Mouse (Mus musculus): ENCODE measurements at regions not wholly inside any gene's neighbourhood (a gene's known extent, or its start where the extent isn't known, plus 50 kb on each side); places are given as distances from the start of the nearest gene placed in this dataset.

DNA sequence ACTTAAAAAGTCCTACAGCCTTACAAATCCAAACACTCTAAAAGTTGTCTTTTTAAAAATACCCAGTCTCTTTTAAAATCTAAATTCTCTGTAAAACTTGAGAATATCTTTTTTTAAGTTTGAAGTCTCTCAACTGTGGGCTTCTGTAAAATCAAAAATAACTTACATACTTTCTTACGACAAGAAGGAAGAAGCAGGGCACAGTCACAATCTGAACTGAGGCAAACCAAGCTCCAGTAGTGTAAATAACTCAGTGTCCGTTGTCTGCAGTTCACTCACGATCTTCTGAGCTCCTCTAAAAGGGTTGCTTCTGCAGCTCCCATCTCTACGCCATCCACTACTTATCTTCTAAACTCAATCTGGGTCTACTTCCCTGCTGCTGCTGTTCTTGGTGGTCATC is 512.5 kb downstream of the Pdcd6ip start:
- 87% methylated on average over 4 of the region's 4 CpGs for WGBS

DNA sequence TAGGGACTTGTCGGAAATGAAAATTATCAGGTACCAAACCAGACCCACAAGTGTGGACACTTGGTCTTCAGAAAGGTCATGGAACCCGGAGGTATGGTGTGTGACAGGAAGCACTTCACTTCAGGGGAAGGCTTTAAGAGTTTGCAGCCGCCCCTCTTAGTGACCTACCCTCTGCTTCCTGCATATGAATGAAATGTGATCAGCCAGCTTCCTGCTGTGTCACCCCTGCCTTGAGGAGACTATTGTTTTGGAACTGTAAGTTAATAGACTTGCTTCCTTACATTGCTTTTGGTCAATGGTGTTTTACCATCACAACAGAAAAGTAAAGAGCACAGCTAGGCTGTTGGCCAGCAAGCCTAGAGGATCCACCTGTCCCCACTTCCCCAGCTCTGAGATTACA is 515.3 kb downstream of the Pdcd6ip start:
- 75% methylated on average over 3 of the region's 3 CpGs for WGBS
- ATAC-seq, result no peak

More for the DNA sequence above, 512.5 kb downstream of the Pdcd6ip start:
- H3K27me3 ChIP-seq, result no peaks in the 10 kb centered on the region
- H3K4me3 ChIP-seq, result no peak overlapping the region
- ATAC-seq, result no peak
- no peaks in the 10 kb centered on the region for H3K4me1 ChIP-seq
- H3K4me2 ChIP-seq, result no peak overlapping the region
- no peaks in the 10 kb centered on the region for H3K36me3 ChIP-seq (ENCODE audit: poor library complexity, severe bottlenecking)
- H3K9ac ChIP-seq, result no peak overlapping the region
- no peak overlapping the region for H3K27ac ChIP-seq
- no peaks in the 10 kb centered on the region for H3K9me3 ChIP-seq (replicated peaks)

DNA sequence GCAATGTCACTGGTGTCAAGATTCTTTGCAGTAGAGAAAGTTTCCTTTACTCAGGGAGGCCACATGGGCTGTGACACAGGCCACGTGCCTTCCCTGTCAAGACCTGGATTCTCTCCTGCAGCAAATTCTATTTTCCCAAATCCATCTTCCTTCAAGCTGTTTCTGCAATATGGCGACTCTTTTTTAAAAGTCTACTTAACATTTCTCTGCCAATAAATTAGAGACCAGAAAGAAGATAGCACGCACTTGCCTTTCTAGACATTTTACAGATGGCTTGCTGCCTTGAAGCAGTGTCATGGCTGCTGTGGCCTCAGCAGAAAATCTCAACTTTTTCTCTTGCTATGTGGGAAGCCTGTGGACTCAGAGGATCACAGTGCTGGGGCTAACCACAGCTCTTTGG is 516.9 kb downstream of the Pdcd6ip start:
- H3K9ac ChIP-seq, result no peak overlapping the region
- no peaks in the 10 kb centered on the region for H3K27me3 ChIP-seq
- peaks cover 3% of the 10 kb centered on the region; the same call in 1 of the 2 replicates for H3K4me1 ChIP-seq
- no peak overlapping the region for H3K4me2 ChIP-seq
- no peaks in the 10 kb centered on the region for H3K36me3 ChIP-seq (ENCODE audit: poor library complexity, severe bottlenecking)
- H3K27ac ChIP-seq, result no peak overlapping the region
- 83% methylated on average over 3 of the region's 3 CpGs for WGBS
- H3K4me3 ChIP-seq, result no peak overlapping the region
- H3K9me3 ChIP-seq (replicated peaks), result no peaks in the 10 kb centered on the region
- no peak for ATAC-seq

More for the DNA sequence above, 515.3 kb downstream of the Pdcd6ip start:
- H3K9ac ChIP-seq, result no peak overlapping the region
- H3K4me2 ChIP-seq, result no peak overlapping the region
- no peak overlapping the region for H3K27ac ChIP-seq
- H3K4me3 ChIP-seq, result no peak overlapping the region
- no peaks in the 10 kb centered on the region for H3K36me3 ChIP-seq (ENCODE audit: poor library complexity, severe bottlenecking)
- H3K27me3 ChIP-seq, result no peaks in the 10 kb centered on the region
- H3K4me1 ChIP-seq, result no peaks in the 10 kb centered on the region
- H3K9me3 ChIP-seq (replicated peaks), result no peaks in the 10 kb centered on the region

DNA sequence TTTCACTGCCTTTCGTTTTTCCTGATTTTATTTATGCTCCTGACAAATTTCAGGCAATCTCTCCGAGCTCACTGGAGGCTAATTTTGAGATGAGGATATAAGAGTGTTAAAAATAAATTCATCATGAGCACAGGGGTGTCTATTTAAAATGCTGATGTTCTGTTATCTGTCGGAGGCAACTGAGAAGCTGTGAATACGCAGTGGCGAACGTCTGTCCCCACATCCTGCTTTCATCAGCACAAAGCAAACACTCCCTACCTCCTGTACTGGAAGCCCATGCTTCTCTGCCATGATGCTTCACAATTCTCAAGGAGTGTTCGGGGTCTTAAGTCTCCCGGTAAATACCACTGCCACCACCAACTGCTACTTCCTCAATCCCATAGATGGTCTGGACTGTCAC is 526.9 kb downstream of the Pdcd6ip start:
- no peaks in the 10 kb centered on the region for H3K27me3 ChIP-seq
- no peak overlapping the region for H3K4me3 ChIP-seq
- H3K4me1 ChIP-seq, result peaks cover 14% of the 10 kb centered on the region
- no peak overlapping the region for H3K4me2 ChIP-seq
- H3K9ac ChIP-seq, result no peak overlapping the region
- no peak for ATAC-seq
- no peak overlapping the region for H3K27ac ChIP-seq
- WGBS, result 87% methylated on average over 8 of the region's 8 CpGs
- H3K9me3 ChIP-seq (replicated peaks), result no peaks in the 10 kb centered on the region
- H3K36me3 ChIP-seq (ENCODE audit: poor library complexity, severe bottlenecking), result no peaks in the 10 kb centered on the region

DNA sequence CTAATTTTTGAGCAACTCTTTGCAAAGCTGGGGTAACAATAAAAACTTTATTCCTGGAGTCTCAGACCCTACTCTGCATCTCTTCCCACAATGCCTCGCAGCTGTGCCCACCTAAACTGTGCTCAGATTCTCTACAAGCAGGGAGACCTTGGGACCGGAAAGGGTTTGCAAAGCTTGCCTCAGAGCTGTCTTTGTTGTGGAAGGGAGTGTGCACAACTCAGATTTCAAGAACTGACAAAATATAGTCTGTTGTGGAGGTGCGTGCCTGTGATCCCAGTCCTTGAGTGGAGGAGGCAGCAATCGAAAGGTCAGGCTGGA is 530.2 kb downstream of the Pdcd6ip start:
- Histone ChIP-seq H3K9me3 (replicated peaks) (no peaks in the 10 kb centered on the region), H3K27me3 (no peaks in the 10 kb centered on the region), H3K9ac (no peak overlapping the region), H3K4me1 (peaks cover 14% of the 10 kb centered on the region), H3K36me3 (ENCODE audit: poor library complexity, severe bottlenecking) (no peaks in the 10 kb centered on the region), H3K27ac (peak overlapping the region; percentile 86), H3K4me2 (peak overlapping the region; percentile 12; the same call in 1 of the 2 replicates), H3K4me3 (no peak overlapping the region)
- no peak for ATAC-seq
- 71% methylated on average over 4 of the region's 4 CpGs for WGBS

DNA sequence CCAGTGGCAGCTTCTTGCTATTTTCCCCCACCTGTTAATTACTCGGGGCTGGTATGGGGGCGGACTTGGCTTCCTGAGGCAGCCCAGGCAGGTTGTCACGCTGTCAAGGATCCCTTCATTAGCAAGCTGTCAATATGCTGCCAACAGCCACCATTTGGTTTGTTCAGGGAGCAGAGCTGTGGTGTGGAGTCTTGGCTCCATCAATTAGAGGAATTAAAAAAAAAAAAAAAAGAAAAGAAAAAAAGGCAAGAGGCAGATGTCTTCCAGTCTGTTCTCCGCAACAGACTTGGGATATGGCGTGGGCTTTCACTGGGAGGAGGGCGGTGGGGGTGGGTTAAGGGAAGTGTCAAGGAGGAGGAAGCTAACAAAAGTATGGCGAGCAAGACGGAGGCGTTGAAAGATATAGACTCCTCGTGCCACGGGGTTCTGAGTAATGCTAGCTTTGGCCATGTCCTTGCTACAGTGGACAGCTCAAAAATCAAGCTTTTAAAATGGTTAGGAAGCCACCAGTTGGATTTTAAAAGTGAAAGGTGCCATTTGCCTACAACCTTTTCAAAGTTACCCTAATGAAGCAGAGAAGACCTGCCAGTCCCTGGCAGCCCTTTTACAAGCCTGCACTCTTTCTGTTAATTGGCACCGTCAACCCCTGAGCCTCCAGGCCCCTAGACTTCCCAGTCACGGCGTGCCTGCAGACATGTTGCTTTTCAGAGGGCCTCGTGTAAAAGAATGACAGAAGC is 530.7 kb downstream of the Pdcd6ip start:
- ATAC-seq, result peak; percentile 97
- peaks cover 14% of the 10 kb centered on the region for H3K4me1 ChIP-seq
- peak overlapping the region; percentile 86 for H3K27ac ChIP-seq
- WGBS, result 35% methylated on average over 15 of the region's 15 CpGs
- no peak overlapping the region for H3K4me3 ChIP-seq
- H3K9me3 ChIP-seq (replicated peaks), result no peaks in the 10 kb centered on the region
- H3K9ac ChIP-seq, result no peak overlapping the region
- H3K4me2 ChIP-seq, result peak overlapping the region; percentile 12
- H3K36me3 ChIP-seq (ENCODE audit: poor library complexity, severe bottlenecking), result no peaks in the 10 kb centered on the region
- H3K27me3 ChIP-seq, result no peaks in the 10 kb centered on the region

DNA sequence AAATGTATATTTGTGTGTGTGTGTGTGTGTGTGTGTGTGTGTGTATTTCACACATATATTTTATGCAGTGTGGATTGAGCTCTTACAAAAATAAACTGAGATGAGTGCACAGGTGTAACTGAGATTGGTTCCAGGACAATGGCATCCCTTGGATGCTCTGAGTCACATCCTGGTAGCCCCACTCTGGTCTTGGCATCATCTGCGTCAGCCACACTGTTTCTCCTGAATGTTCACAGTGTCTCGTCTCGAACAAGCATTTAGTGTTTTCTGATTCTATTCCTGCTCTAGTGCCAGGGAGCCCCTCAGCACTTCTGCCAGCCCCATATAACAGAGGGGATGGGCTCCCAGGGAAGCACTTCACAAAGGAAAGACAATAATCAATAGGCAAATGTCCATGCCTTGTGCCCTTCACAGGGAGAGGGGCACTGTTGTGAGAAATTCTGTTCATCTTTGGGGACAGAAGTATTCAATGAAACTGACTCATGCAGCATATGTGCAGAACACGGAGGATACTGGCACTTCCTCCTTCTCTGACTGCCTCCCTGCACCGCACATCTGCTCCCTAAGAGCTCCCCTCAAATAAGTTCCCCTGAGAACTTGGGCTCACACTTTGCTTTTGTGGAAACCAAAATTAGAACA is 536.2 kb downstream of the Pdcd6ip start:
- 71% methylated on average over 5 of the region's 5 CpGs for WGBS
- H3K27me3 ChIP-seq, result no peaks in the 10 kb centered on the region
- H3K27ac ChIP-seq, result peak overlapping the region; percentile 58
- H3K4me2 ChIP-seq, result no peak overlapping the region
- H3K9me3 ChIP-seq (replicated peaks), result no peaks in the 10 kb centered on the region
- H3K4me1 ChIP-seq, result 0 out of 2 replicates have a peak, but pooled peaks cover 2% of the 10 kb centered on the region
- H3K4me3 ChIP-seq, result no peak overlapping the region
- ATAC-seq, result no peak
- no peaks in the 10 kb centered on the region for H3K36me3 ChIP-seq (ENCODE audit: poor library complexity, severe bottlenecking)
- no peak overlapping the region for H3K9ac ChIP-seq

DNA sequence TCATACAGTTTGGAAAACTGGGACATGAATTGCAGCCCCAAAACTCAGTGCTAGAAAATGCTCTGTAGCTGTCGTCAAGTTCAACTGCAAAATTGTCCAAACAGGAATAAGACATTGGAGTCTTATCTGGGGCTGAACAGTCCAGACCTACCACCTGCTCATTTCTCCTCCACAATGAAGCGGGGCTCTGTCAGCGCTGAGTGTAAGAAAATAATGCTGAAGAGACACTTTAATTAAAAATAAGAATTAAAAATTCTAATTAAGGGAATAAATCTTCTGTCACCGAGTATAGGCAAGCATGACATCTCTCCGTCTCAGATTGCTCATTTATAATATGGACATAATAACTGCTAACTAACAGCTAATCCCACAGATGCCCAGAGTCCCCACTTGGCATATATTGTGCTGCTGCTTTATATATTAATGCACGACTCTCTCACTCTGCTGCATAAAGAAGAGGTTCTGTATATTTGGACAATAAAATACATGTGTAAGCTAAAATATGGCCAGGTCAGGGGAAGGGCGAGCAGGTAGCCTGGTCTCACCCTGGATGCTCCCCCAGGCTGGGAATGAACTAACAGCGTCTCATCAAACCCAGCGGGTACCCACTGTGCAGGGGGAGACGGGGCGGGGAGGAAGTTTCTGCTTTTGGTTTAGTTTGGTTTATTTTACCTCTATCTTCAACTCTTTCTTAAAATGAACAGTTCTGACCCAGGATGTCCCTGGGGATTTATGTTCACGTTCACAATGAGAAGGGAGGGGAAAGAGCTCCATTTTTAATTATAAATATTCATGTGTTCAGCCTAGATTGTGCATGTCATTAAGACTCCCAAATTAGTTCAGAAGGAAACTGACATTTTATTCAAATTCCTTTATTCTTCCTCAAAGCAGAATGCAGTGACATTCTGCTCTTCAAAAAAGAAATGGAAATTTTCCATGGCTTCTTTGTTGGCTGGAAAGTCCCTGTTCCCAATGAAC is 544.9 kb downstream of the Pdcd6ip start:
- H3K9ac ChIP-seq, result no peak overlapping the region
- H3K4me2 ChIP-seq, result no peak overlapping the region; the same call in 1 of the 2 replicates
- 0 out of 2 replicates have a peak overlapping the region, but pooled peaks have one; percentile 12 for H3K27ac ChIP-seq
- no peaks in the 10 kb centered on the region for H3K9me3 ChIP-seq (replicated peaks)
- H3K27me3 ChIP-seq, result no peaks in the 10 kb centered on the region
- H3K4me3 ChIP-seq, result no peak overlapping the region
- peaks cover 16% of the 10 kb centered on the region for H3K4me1 ChIP-seq
- no peaks in the 10 kb centered on the region for H3K36me3 ChIP-seq (ENCODE audit: poor library complexity, severe bottlenecking)
- 49% methylated on average over 12 of the region's 12 CpGs for WGBS
- peak; percentile 76 for ATAC-seq

DNA sequence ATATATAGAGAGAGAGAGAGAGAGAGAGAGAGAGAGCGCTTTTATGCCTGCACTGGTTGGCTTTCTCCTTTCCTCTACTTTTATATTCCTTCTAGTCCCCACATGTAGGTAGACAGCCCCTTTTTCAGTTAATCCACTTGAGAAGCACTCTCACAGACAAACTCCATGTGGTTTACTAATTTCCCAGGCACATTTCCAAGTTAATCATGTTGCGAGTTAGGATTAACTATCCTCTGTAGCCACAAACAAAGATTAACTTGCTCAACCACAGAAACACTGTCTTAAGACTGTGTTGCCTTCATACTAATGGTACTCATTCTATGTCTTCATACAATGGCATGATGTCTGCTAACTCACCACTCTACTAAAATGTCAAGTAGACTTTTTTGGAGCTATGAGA is 548.0 kb downstream of the Pdcd6ip start:
- Histone ChIP-seq H3K9me3 (replicated peaks) (no peaks in the 10 kb centered on the region; the same call in 1 of the 2 replicates), H3K27me3 (no peaks in the 10 kb centered on the region), H3K9ac (no peak overlapping the region), H3K4me1 (peaks cover 16% of the 10 kb centered on the region), H3K4me2 (no peak overlapping the region), H3K36me3 (ENCODE audit: poor library complexity, severe bottlenecking) (no peaks in the 10 kb centered on the region), H3K4me3 (no peak overlapping the region), H3K27ac (no peak overlapping the region)
- WGBS, result 94% methylated on average over 2 of the region's 2 CpGs
- ATAC-seq, result no peak

DNA sequence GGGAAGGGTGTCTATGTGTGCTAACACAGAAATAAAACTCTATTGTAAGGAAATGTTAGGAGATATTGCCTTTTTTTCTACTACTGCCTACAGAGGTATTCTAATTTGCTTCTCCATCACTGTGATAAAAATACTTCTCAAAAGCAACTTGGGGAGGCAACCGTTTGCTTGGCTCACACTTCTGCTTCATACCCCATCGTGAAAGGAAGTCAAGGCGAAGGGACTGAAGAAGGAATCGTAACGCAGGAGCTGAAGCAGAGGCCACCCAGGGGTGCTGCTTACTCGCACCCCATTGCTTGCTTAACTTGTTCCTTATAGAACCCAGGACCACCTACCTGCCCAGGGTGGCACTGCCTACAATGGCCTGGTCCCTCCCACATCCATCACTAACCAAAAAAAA is 550.0 kb downstream of the Pdcd6ip start:
- 83% methylated on average over 6 of the region's 6 CpGs for WGBS
- Histone ChIP-seq H3K9ac (no peak overlapping the region), H3K27ac (peak overlapping the region; percentile 65), H3K27me3 (no peaks in the 10 kb centered on the region), H3K4me3 (no peak overlapping the region), H3K9me3 (replicated peaks) (no peaks in the 10 kb centered on the region; the same call in 1 of the 2 replicates), H3K4me1 (peaks cover 10% of the 10 kb centered on the region), H3K4me2 (no peak overlapping the region), H3K36me3 (ENCODE audit: poor library complexity, severe bottlenecking) (no peaks in the 10 kb centered on the region)
- ATAC-seq, result no peak

DNA sequence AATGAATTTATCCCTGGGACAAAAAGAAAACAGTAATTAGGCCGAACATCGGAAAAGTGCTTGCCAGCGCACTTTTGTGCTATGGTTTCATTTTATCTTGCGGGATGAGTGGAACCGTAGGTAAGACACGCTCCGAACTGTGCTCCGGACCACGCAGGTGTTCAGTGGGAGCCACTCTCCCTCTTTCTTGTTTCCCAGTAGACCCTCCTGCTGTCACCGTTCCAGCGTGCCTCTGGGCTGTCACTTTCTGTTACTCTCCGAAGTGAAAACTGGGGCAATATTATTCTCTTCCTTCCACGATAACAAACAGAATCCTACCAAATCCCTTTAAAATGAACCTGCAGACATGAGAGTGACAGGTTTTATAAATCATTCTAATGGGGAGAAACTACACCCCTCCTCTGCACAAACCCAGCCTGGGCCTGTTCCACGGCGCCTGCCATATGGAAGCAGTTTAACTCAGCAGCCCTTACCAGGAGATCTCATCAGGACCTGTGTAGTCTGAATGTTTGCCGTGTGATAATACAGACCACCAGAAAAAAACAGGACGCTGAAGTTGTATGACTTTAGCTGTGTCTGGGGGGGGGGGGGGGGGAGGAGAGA is 550.5 kb downstream of the Pdcd6ip start:
- Histone ChIP-seq H3K27me3 (no peaks in the 10 kb centered on the region), H3K9ac (no peak overlapping the region), H3K9me3 (replicated peaks) (no peaks in the 10 kb centered on the region; the same call in 1 of the 2 replicates), H3K36me3 (ENCODE audit: poor library complexity, severe bottlenecking) (no peaks in the 10 kb centered on the region), H3K27ac (peak overlapping the region; percentile 65), H3K4me1 (peaks cover 5% of the 10 kb centered on the region; the same call in 1 of the 2 replicates), H3K4me2 (no peak overlapping the region), H3K4me3 (no peak overlapping the region)
- 76% methylated on average over 17 of the region's 17 CpGs for WGBS
- peak; percentile 80; the same call in 1 of the 2 replicates for ATAC-seq

Measured in forebrain, embryonic 13.5 days (tissue).